Mouse (Mus musculus) gonadal fat pad, adult 2 months (tissue): Measurements from ENCODE around the gene Prox2. TPM values are rescaled to one million over a fixed set of nuclear protein-coding genes. Genes with fewer than 3 reads are reported as not detected.

Experiments
- DNase-seq: peaks from one replicate; pipeline ENCODE4 v3.0.0-alpha.2; 2012; ENCODE audit warnings: low read depth
- polyA plus RNA-seq: library from polyadenylated mRNA; depleted of rRNA; stranded (reverse); fragments of >200 nt; gene quantifications from 2 replicates; pipeline ENCODE4 v1.2.3, GENCODE M21; 2012

Gene Prox2
- polyA plus RNA-seq, 1 experiment, result 3.0 TPM

GRCm38 (mm10) chr12:85131361-85131760 lies 20.8 kb upstream of the Prox2 start:
- DNase-seq, result no peak

DNA sequence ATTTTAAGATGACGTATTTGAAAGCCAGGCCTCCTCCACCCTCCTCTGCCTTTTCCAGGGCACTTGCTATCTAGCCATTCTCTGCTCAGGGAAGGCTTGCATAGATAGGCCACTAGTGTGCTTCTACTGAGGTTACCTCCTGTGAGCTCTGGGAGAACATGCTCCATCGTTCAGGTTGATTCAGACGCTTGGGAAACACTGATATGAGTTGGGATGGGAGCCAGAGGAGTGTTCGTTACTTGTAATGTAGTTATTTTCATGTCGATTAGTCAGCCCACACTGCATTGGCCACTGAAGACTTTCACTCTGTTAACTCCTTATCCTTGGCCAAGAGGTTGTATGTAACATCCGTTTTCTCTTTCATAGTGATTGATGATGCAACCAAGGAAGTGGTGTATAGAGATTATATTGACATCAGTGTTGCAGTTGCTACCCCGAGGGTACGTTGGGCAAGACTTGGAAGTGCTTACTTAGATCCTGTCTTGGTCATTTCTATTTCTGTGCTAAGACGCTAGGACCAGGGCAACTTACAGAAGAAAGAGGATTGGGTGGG lies 18.9 kb upstream of the Prox2 start:
- peak; percentile 79 for DNase-seq

- no peak for DNase-seq
Measured at GRCm38 (mm10) chr12:85126986-85127603, 16.5 kb upstream of the Prox2 start.

DNA sequence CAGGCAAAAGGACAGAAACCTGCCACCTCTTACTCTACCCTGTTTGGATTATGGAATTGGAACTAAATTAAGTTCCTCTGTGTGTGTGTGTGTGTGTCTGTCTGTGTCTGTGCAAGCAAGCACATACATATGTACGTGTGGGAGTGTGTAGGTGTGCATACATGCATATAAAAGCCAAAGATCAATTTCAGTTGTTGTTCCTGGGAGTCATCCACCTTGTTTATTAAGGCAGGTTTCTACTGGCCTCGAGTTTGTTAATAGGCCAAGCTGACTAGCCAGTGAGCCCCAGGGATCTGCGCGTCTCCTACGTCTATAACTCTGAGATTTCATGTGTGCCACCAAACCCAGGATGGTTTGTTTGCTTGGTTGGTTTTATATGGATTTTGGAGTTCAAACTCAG lies 14.2 kb upstream of the Prox2 start:
- peak; percentile 69 for DNase-seq

DNA sequence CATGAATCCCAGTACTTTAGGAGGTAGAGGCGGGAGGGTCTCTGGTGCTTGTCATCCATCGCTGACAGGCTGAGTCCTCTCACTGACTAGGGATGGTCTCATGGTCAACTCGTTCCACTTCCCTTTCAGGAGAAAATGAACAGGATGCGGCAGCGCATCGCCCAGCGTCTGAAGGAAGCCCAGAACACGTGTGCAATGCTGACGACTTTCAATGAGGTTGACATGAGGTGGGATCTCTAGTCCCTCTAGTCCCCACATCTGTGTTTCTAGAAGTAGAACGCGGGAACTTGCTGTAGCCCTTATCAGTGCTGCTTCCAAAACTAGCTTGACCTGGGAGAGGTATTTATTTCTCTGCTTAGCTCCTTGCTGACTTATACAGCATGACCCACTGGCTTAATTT lies 13.1 kb upstream of the Prox2 start:
- no peak for DNase-seq

DNA sequence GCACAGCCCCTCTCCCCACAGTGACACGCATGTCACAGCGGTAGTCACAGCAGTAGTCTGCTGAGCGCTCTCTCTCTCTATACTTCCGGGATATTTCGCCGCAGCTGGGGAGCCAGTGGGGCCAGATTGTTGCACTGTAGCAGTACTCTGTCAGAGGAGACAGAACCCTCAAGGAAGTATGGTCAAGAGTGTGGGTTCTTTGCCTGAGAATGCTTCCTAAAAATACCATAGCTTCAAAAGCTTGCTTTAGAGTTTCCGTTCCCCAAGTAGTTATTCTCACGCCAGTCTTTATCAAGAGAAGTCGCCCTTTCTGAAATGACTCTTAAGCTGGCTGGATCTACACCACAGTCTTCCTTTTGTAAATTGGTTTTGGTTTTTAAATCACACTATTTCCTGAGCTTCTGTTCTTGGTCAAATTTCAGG lies 12.6 kb upstream of the Prox2 start:
- no peak for DNase-seq

- DNase-seq, result no peak
Measured at GRCm38 (mm10) chr12:85121806-85122459, 11.4 kb upstream of the Prox2 start.

DNA sequence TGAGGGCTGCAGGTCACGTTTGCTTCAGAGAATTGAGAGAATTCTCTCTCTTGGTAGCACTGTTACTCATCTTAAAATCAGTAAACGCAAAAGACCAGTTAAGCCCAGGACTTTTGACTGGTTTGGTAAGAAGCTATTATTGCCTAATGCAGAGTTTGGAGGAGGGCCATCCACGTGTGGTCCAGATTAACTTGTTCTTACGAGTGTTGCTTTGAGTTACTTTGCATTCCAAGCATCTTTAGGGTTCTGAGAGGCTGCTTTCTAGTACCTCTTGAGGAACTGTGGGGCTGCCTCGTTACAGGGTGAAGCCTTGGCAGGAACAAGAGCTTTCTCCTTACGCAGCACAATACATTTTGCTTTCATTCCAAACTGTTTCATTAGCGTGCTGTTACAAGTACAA lies 5.1 kb upstream of the Prox2 start:
- DNase-seq, result peak; percentile 82

DNA sequence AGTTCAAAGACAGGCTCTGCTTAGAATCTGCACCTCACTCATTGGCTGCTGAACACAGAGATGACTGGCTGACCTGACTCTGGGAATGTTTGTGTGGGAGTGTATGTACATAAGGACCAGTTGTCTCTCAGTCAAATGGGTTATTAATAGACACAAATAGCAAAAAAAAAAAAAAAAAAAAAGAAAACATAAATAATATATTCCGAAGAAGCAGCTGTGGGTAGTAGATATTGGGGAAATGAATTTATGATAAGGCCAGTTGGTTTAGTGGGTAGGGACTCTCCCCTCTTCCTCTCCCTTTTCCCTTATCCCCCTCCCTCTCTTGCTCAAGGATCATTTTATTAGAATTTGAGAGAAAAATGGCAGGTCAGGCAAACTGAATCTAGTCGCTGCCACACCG lies 3.4 kb upstream of the Prox2 start:
- no peak for DNase-seq

DNA sequence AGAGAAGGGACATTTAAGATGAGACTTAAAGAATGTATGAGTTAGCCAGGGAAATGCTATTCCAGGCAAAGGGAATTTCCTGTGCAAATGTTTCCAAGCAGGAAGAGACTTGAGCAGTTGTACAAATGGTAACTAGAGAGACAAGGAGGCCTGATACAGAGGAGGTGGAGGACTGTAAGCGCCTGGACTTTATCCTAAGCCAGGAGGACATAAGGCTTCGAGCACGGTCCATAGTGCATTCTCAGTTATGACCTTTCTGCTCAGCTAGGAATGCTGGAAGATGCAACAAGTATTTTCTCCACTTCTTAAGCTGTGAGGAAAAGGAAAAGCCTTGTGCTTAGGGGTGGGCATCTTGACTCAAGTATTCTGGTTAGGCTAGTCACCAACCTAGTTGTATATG lies 2.8 kb upstream of the Prox2 start:
- DNase-seq, result no peak

GRCm38 (mm10) chr12:85112550-85113251 lies 2.1 kb upstream of the Prox2 start:
- DNase-seq, result no peak

- DNase-seq, result no peak
Measured at GRCm38 (mm10) chr12:85110011-85110697, 405 bp downstream of the Prox2 start.

GRCm38 (mm10) chr12:85109426-85109825 lies 1.1 kb downstream of the Prox2 start:
- DNase-seq, result no peak

DNA sequence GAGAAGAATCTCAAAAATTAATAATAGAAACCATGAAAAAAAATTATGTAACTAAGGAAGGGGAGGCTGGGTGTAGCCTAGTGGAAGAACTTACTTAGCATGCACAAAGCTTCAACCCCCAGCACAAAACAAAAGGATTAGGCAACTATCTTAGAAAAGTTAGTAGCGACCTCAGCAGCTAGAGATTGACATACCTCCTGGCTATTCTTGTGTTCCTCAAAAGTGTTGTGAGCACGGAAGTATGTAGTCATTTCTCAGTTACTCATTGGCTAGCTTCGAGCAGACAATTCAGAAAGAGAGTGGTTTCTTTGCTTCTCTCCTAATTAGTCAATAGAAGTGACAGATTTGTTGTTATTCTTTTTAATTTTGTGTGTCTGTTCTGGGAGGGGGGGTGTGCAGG lies 1.9 kb downstream of the Prox2 start:
- DNase-seq, result no peak

GRCm38 (mm10) chr12:85106292-85106691 lies 4.3 kb downstream of the Prox2 start:
- DNase-seq, result no peak

DNA sequence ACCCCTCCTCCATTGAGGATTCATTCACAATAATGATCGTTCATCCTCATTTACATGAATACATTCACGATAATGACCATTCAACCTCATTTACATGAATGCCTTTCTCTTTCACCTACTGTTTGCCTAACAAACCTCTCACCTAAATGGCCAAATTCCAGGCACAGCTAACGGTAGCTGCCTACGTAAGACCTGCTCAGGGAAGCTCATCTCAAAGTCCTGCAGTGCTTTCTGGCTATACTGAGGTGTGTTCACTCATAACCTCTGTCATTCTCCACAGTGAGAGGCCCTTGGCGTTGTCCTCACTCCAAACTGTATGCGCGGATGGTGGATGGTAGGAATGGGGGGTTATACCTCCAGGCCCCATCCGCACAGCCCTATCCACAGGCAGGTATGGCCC lies 5.8 kb downstream of the Prox2 start:
- no peak for DNase-seq

DNA sequence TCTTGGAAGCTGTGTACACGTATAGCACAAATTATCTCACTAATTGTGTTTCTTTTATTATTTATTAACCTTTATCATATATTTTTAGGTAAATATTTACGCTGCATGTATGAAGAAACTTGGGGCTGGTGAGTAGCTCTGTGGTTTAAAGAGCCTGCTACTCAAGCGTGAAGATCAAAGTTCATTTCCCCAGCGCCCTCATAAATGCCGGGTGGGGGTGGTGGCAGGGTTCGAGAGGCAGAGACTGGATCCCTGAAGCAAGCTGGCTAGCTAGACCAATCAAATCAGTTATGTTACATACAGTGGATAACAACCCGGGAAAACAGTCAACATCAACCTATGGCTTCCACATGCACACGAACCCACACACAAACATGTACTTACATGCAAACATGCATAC lies 7.5 kb downstream of the Prox2 start:
- no peak for DNase-seq

DNA sequence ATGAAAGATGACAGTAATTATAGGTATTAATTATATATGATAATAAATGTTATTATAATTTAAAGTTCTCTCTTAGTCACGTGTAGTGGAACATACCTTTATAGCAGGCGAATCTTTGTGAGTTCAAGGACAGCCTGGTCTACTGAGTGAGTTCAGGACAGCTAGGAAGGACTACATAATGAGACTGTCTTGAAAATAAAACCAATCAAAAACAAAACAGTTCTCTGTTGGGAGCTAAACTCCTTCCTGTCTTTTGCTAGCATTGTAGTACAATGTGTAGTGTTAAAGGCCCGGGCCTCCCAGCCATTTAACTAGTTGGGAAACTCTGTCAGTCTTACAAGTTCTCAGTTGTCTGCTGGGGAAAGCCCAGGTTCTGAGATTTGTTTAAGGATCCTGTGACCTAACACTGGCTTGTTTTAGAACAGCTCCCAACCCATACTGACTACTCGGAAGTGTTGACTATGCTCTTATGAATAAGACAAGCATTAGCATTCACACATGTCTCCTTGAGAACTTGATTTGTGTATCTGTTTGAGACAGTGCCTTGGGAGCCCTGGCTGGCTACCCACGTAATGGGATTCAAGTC lies 8.9 kb downstream of the Prox2 start:
- no peak for DNase-seq

- no peak for DNase-seq
Measured at GRCm38 (mm10) chr12:85101001-85101400, 9.6 kb downstream of the Prox2 start.

GRCm38 (mm10) chr12:85095859-85096258 lies 14.7 kb downstream of the Prox2 start:
- no peak for DNase-seq

DNA sequence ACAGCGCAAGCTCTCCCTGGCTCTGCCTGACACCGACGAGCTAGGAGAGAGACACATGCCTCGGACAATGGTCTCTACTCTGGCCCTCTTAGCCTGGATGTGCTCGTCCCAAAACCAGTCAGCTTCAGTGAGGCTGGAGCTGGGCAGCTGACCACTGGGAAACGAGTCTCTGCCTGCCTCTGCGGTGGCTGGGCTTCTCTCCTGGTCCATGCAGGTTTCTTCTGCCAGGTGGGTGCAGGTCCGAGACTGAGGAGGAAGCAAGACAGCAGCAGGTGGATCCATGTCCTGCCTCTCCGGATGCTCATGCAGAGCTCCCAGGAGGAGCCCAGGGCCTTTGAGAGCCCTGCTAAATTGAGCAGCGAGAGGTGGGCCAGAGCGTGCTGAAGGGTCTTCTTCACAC lies 15.4 kb downstream of the Prox2 start:
- no peak for DNase-seq

DNA sequence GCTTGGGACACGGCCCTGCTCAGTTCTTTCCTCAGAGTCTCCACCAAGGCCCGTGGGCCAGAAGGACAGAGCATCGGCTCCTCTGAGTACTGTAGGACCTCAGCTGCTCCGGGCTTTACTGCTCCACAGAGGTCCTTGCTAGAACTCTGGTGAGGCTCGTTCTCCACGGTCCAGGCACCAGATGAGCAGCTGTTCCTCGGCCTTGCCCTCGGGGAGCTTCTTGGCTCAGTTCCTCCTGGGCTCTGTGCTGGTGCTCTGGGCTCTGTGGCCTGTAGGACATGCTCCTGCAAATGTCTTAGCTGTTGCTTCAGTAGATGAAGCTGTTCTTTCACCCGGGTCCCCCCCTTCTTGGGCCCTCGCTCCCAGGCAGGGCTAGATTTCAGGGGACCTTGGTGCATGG lies 15.9 kb downstream of the Prox2 start:
- DNase-seq, result no peak
